Mouse (Mus musculus) C2C12 (cell line): ENCODE measurements around the gene Nkd2.

Source experiments
- CEBPB ChIP-seq: IDR thresholded peaks from one replicate; pipeline ENCODE4 v1.6.1; 2011; ENCODE audit warnings: low read depth, mild to moderate bottlenecking, control low read depth, moderate library complexity
- CTCF ChIP-seq: IDR thresholded peaks from one replicate; pipeline ENCODE4 v1.5.1; 2011; ENCODE audit not compliant: control insufficient read depth, insufficient read depth, insufficient read length
- FOSL1 ChIP-seq: IDR thresholded peaks from one replicate; pipeline ENCODE4 v1.8.0; 2011; ENCODE audit warnings: mild to moderate bottlenecking, low read length; ENCODE audit not compliant: poor library complexity, insufficient read depth, severe bottlenecking
- MAX ChIP-seq: IDR thresholded peaks from one replicate; pipeline ENCODE4 v1.6.1; 2011; ENCODE audit warnings: mild to moderate bottlenecking, control low read depth
- MYOD1 ChIP-seq: IDR thresholded peaks from one replicate; pipeline ENCODE4 v1.6.1; 2011; ENCODE audit warnings: low read depth; ENCODE audit not compliant: control insufficient read depth, insufficient read length
- MYOG ChIP-seq: IDR thresholded peaks from one replicate; pipeline ENCODE4 v1.6.1; 2011; ENCODE audit not compliant: control insufficient read depth, insufficient read length; ENCODE audit errors: extremely low read depth
- USF1 ChIP-seq: IDR thresholded peaks from one replicate; pipeline ENCODE4 v1.6.1; 2011; ENCODE audit warnings: low read depth, mild to moderate bottlenecking, control low read depth, moderate library complexity

GRCm38 (mm10) chr13:73816338-73816737 is 31.1 kb downstream of the Nkd2 start:
- TF ChIP-seq CTCF (no peak), CEBPB (no peak), MAX (no peak), USF1 (no peak), FOSL1 (no peak), MYOD1 (no peak), MYOG (no peak)
